Mouse (Mus musculus) cerebellum, adult 2 months (tissue): ENCODE results near the gene Atrnl1.

ENCODE experiments used
- CTCF ChIP-seq: fragments of 200-500 bp; IDR thresholded peaks from 2 replicates; pipeline ENCODE4 v1.5.1; 2011; ENCODE audit warnings: low read depth, mild to moderate bottlenecking, control low read depth, low read length, moderate library complexity, borderline replicate concordance; ENCODE audit not compliant: insufficient read depth
- POLR2A ChIP-seq: fragments of 200-500 bp; IDR thresholded peaks from 2 replicates; pipeline ENCODE4 v1.6.1; 2011; ENCODE audit warnings: low read length, control low read depth, borderline replicate concordance; ENCODE audit not compliant: insufficient read depth

DNA sequence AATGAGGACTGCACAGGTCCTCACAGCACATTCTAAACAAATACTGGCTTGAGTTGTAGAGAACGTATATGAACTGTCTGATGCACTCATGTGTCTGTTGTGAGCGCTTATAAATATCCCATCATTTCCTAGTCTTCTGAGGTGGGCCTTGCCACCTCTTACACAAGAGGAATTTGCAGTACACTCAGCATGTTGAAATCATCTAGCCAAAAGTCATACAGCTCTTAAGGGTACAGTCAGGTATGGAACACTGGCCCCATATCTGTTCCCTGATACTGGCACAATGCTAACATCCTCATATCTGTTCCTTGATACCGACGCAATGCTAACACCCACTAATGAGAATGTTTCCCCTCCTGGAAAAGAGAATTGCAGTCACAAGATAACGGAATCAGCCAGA is 488.7 kb downstream of the Atrnl1 start:
- TF ChIP-seq CTCF (no peak), POLR2A (no peak)
